In genomic region chr5:52977826-52978687, GRCm38 (mm10) we compare ENCODE assay signal across 13 mouse cellular contexts. TPM values are rescaled to one million over a fixed set of nuclear protein-coding genes. Genes with fewer than 3 reads are reported as not detected.
DNase-seq lines count a peak whose midpoint lies in the region; ATAC-seq and TF ChIP-seq lines count a peak whose summit lies in the region.
"Had no signal": no experiment of that assay in that cellular context is flagged by ENCODE, and none has a peak within 500 bp of the region (broad histone marks: within the 10 kb centered on the region; RNA-seq: fewer than 3 reads in every experiment).

No protein-coding gene starts in this region.

- POLR2A ChIA-PET in Patski (lab: Charles Lee): interaction anchor here (1.3 kb wide), 1 partner anchor 22 kb away, joined by 3 read pairs; no protein-coding TSS in a partner anchor

- DNase-seq in gastrocnemius, adult 2 months: no peak
- DNase-seq in gastrocnemius, postnatal 4 days (ENCODE audit: low spot score in 2 of 2): no peak
- no peak for DNase-seq in layer of hippocampus, adult 2 months (ENCODE audit: low spot score in 2 of 2)
- no peak for DNase-seq in layer of hippocampus, postnatal 25 days (ENCODE audit: extremely low spot score in 1 of 2, low spot score in 1 of 2)
- no peak for DNase-seq in Patski (ENCODE audit: low read depth, low spot score)
- DNase-seq in lung, postnatal 14 days: peak; percentile 26
- DNase-seq in adrenal gland, postnatal 36 days: no peak
- DNase-seq in cerebellum, postnatal 25 days: no peak
- DNase-seq: embryo, embryonic 11 days had no signal

- no peak overlapping the region for H3K4me3 ChIP-seq in gastrocnemius, adult 2 months
- H3K4me3 ChIP-seq in layer of hippocampus, adult 2 months: no peak overlapping the region
- H3K4me3 ChIP-seq: hindbrain, embryonic 10.5 days; limb, embryonic 13.5 days had no signal

- H3K27me3 ChIP-seq in Patski: no peaks in the 10 kb centered on the region
- H3K27me3 ChIP-seq: limb, embryonic 13.5 days had no signal

- in situ Hi-C loops in Patski (cut with MboI; ENCODE audit: low pct_unique_long_range_greater_than_20kb): no loop called here

- intact Hi-C loops in gastrocnemius, adult 2 months (cut with DNase I): no loop called here

- ATAC-seq in Patski: no peak
- ATAC-seq: midbrain, embryonic 16.5 days had no signal

- TF ChIP-seq CTCF in gastrocnemius, adult 2 months (IDR thresholded peaks at IDR 0.05): peak; percentile 19; the same call in 1 of the 2 replicates
- TF ChIP-seq CTCF in layer of hippocampus, adult 2 months (conservative IDR thresholded peaks at IDR 0.05): peak; percentile 49
- peak; percentile 60 for TF ChIP-seq CTCF in Patski (IDR thresholded peaks at IDR 0.05)

- CTCF ChIA-PET in Patski (lab: Charles Lee): interaction anchor here (1.5 to 2.8 kb wide), 5 partner anchors 10 to 145 kb away, joined by 3 to 13 read pairs (median 5); no protein-coding TSS in a partner anchor

- no peak overlapping the region for H3K27ac ChIP-seq in gastrocnemius, adult 2 months
- no peak overlapping the region for H3K27ac ChIP-seq in layer of hippocampus, adult 2 months
- H3K27ac ChIP-seq: hindbrain, embryonic 10.5 days; limb, embryonic 13.5 days had no signal

RNA-seq across cellular contexts. Expression of gene Slc34a2, which starts 59.8 kb away (rescaled TPM):
- total RNA-seq in gastrocnemius, adult 2 months (2021): not detected
- total RNA-seq in gastrocnemius, postnatal 4 days (2021): under 1 TPM in 1 of 2 experiments, not detected in 1; 0.37 TPM
- total RNA-seq in layer of hippocampus, adult 2 months (2021): not detected
- not detected for total RNA-seq in layer of hippocampus, postnatal 25 days (2021)
- polyA plus RNA-seq in Patski (2021): 1.9 TPM
- total RNA-seq in adrenal gland, postnatal 36 days (2021): not detected
- polyA plus RNA-seq: forebrain, embryonic 11.5 days; hindbrain, embryonic 10.5 days; limb, embryonic 13.5 days had no signal
